Mouse (Mus musculus) hindbrain, embryonic 11.5 days (tissue): ENCODE data around the gene App. TPM values are rescaled to one million over a fixed set of nuclear protein-coding genes. Genes with fewer than 3 reads are reported as not detected.

Experiments used
- ATAC-seq: fragments of 200-750 bp; cut with Nextera tagmentation; 2 replicates; pipeline ENCODE4 v1.8.0; 2017; ENCODE audit warnings: mild to moderate bottlenecking, moderate TSS enrichment, moderate library complexity; ENCODE audit not compliant: low FRiP score
- DNase-seq: peaks from one replicate; pipeline ENCODE4 v3.0.0-alpha.2; 2015; ENCODE audit warnings: low spot score
- H3K27ac ChIP-seq: fragments of 300-500 bp; sonication (generic); 2 replicates; pipeline ENCODE4 v1.5.1; 2014; ENCODE audit warnings: mild to moderate bottlenecking, low read depth, low read length
- H3K27me3 ChIP-seq: fragments of 300-500 bp; sonication (generic); 2 replicates; pipeline ENCODE4 v1.6.1; 2014; ENCODE audit warnings: mild to moderate bottlenecking, low read length, moderate library complexity, mixed read lengths; ENCODE audit not compliant: control insufficient read depth, insufficient read depth
- H3K36me3 ChIP-seq: fragments of 300-500 bp; sonication (generic); 2 replicates; pipeline ENCODE4 v1.6.1; 2014; ENCODE audit warnings: mild to moderate bottlenecking, low read length, moderate library complexity, mixed read lengths; ENCODE audit not compliant: control insufficient read depth, insufficient read depth
- H3K4me1 ChIP-seq: fragments of 300-500 bp; sonication (generic); replicated peaks from 2 replicates; pipeline ENCODE4 v1.6.1; 2014; ENCODE audit warnings: low read length, mixed read lengths; ENCODE audit not compliant: control insufficient read depth, insufficient read depth
- H3K4me2 ChIP-seq: fragments of 300-500 bp; sonication (generic); replicated peaks from 2 replicates; pipeline ENCODE4 v1.6.1; 2014; ENCODE audit warnings: mild to moderate bottlenecking, low read depth, low read length
- H3K4me3 ChIP-seq: fragments of 300-500 bp; sonication (generic); 2 replicates; pipeline ENCODE4 v1.5.1; 2014; ENCODE audit warnings: low read depth, low read length
- H3K9ac ChIP-seq: fragments of 300-500 bp; sonication (generic); 2 replicates; pipeline ENCODE4 v1.6.1; 2014; ENCODE audit warnings: low read depth, low read length
- H3K9me3 ChIP-seq: fragments of 300-500 bp; sonication (generic); 2 replicates; pipeline ENCODE4 v1.6.1; 2016; ENCODE audit warnings: low read length; ENCODE audit not compliant: control insufficient read depth
- whole genome bisulfite sequencing: fragments of 180-500 bp; shearing (Covaris S2); extraction: QIAGEN DNeasy Blood & Tissue Kit; methylation state at CpG from one replicate; pipeline ENCODE4 v1.1.7; 2014; 5-methylcytosine and 5-hydroxymethylcytosine counted together
- polyA plus RNA-seq: library from polyadenylated mRNA; unstranded; fragments of >200 nt; fragmentation: Nextera tagmentation; extraction: Ambion mirVana; gene quantifications from 2 replicates; pipeline ENCODE4 v1.2.1, GENCODE M21; 2014

Gene App
- polyA plus RNA-seq, 1 experiment from 2014 or later, result 203 TPM

DNA sequence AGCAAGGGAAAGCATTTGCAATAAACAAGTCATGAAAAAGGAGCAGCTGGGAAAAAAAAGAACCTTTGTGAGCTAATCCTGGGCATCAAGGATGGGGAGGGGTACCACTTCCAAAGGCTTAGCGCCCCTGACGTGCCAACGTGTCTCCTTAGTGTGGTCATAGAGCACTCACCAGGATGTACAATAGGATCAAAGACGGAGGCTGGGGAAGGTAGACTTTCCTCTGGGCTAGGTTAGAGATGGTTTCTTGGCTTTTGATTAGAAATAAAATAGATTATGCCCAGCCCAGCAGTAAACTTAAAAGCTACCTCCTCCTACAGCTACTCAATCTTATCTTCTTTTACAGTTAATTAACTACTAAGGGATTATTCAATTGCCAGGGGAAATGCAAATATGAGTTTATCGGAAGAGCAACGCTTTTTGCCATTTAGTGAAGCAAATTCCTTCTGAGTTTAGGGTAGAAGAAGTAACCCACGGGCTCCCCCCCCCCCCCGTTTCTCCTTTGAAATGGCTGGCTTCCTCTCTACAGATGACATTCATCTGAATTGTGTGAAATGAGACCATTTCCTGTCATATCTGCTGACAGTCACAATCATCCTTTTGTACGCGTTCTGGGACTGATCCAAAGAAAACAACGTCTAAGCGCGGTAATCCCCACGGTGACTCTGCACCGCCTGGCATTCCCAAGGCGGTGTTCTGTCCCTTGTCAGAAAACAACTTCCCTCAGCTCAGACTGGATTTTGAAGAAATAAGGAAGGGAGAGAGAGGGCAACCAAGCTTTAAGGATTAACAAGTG, 201.8 kb downstream of the App start:
- ATAC-seq (no peak), DNase-seq (no peak)
- H3K4me2 ChIP-seq, result no peak overlapping the region
- no peak overlapping the region for H3K27ac ChIP-seq
- no peaks in the 10 kb centered on the region for H3K27me3 ChIP-seq
- H3K9ac ChIP-seq, result no peak overlapping the region
- WGBS, result 77% methylated on average over 16 of the region's 16 CpGs
- H3K9me3 ChIP-seq, result no peaks in the 10 kb centered on the region
- H3K36me3 ChIP-seq, result no peaks in the 10 kb centered on the region
- no peaks in the 10 kb centered on the region for H3K4me1 ChIP-seq
- H3K4me3 ChIP-seq, result no peak overlapping the region

DNA sequence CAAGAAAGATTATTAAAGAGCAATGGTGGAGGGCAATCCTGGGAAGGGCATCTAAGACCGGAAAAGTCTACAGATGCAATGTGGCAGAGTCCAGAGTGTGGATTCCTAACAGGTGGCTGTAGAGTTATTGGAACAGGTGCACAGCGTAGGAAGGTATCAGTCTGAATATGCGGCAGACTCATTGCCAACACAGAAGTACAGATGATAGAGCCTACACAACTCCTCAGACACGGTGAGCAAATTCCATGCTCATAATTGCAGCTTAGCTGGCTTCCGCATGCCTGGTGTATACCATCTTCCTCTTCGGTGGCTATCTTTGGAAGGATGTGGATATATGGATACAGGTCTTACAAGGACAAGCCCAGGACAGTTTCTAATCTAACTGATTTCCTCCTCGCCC, 204.5 kb downstream of the App start:
- H3K9ac ChIP-seq, result no peak overlapping the region
- H3K9me3 ChIP-seq, result no peaks in the 10 kb centered on the region
- ATAC-seq, result no peak
- H3K4me2 ChIP-seq, result no peak overlapping the region
- H3K36me3 ChIP-seq, result no peaks in the 10 kb centered on the region
- no peak overlapping the region for H3K4me3 ChIP-seq
- no peaks in the 10 kb centered on the region for H3K27me3 ChIP-seq
- no peak overlapping the region for H3K27ac ChIP-seq
- no peaks in the 10 kb centered on the region for H3K4me1 ChIP-seq
- 96% methylated on average over 7 of the region's 7 CpGs for WGBS
- no peak for DNase-seq

DNA sequence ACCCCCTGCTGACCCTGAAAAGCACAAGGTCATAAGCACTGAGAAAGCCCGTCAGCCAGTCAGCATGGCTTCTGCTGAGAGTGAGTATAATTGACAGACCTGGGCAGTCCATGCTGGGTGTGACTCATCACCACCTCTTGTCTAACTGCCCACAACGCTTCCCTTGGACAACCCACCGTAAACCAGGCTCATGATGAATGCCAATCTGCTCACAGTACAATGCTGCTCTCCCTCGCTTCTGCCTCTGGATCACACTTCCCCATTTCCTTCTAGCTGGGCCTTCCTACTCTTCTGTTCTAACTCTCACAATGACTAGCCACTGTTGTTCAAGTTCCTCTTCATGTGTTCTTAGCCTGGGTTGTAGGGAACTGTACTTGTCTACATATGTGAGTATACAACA, 206.6 kb downstream of the App start:
- no peaks in the 10 kb centered on the region for H3K4me1 ChIP-seq
- H3K9me3 ChIP-seq, result no peaks in the 10 kb centered on the region
- H3K27me3 ChIP-seq, result no peaks in the 10 kb centered on the region
- H3K4me3 ChIP-seq, result no peak overlapping the region
- WGBS, result 61% methylated on average over 4 of the region's 4 CpGs
- ATAC-seq (peak; percentile 63; the same call in 1 of the 2 replicates), DNase-seq (no peak)
- peak overlapping the region; percentile 38 for H3K27ac ChIP-seq
- H3K4me2 ChIP-seq, result no peak overlapping the region
- no peak overlapping the region for H3K9ac ChIP-seq
- H3K36me3 ChIP-seq, result no peaks in the 10 kb centered on the region; the same call in 1 of the 2 replicates

DNA sequence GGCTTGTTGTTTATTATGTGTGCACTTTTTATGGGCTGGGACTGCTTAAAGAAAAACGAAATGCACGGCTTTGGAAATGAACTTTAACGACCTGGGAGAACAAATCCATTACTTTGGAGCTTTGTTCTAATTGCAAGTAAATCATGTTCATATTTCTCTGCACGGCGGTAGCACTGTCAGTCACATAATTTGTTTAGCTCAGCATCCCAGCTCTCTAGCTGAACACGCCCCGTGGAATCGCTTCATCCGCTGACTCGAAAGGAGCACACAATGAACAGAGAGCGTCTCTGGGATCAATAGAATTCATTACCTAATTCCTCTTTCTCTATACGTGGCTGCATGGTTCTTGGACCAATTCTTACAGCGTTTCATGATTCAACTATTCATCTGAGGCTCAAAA, 207.5 kb downstream of the App start:
- Histone ChIP-seq H3K4me3 (no peak overlapping the region), H3K4me1 (no peaks in the 10 kb centered on the region), H3K27ac (peak overlapping the region; percentile 67; the same call in 1 of the 2 replicates), H3K36me3 (no peaks in the 10 kb centered on the region; the same call in 1 of the 2 replicates), H3K9me3 (no peaks in the 10 kb centered on the region), H3K4me2 (no peak overlapping the region), H3K9ac (no peak overlapping the region), H3K27me3 (no peaks in the 10 kb centered on the region)
- ATAC-seq, result no peak
- WGBS, result 78% methylated on average over 13 of the region's 13 CpGs
- DNase-seq, result no peak

DNA sequence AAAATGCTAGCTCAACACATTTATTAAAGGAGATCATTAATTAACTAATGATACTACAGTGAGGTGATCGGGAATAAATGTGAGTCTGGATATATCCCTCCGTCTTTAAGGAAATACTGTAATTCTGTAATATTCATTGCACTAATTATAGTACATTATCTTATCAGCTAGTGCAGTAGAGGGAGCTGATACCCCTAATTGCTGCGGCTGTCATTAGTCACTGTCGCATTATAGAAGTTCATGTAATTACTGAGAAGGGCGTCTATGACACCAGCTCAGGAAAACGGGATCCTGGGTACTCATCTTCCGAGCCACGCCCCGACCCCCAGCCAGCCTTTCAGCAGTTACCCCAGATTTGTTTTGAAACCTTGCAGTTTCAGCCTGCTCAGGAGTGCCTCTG, 209.6 kb downstream of the App start:
- no peak overlapping the region for H3K4me3 ChIP-seq
- H3K9ac ChIP-seq, result no peak overlapping the region
- no peaks in the 10 kb centered on the region for H3K27me3 ChIP-seq
- H3K4me2 ChIP-seq, result no peak overlapping the region
- WGBS, result 88% methylated on average over 9 of the region's 9 CpGs
- H3K36me3 ChIP-seq, result no peaks in the 10 kb centered on the region; the same call in 1 of the 2 replicates
- H3K4me1 ChIP-seq, result no peaks in the 10 kb centered on the region
- no peak for DNase-seq
- H3K9me3 ChIP-seq, result no peaks in the 10 kb centered on the region
- H3K27ac ChIP-seq, result no peak overlapping the region
- ATAC-seq, result no peak

DNA sequence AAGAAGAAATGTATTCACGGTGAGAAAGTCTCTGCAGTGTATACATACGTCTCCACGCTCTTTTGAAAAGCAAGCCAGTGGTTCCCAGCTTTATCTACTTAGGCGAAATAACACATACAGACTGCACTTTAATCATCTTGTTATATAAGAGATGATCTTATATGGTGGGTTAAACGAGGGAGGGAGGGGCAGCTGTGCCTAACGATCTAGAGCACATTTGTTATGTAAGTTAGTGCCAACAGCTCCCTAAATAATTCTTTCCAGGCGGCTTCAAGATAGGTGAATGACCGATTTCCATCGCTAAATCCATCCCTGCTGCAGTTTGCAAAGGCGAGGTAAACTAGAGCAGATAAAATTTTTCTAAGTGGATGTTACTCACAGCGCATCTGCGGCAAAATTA, 210.0 kb downstream of the App start:
- DNase-seq (no peak), ATAC-seq (no peak)
- H3K27ac ChIP-seq, result no peak overlapping the region
- no peaks in the 10 kb centered on the region for H3K27me3 ChIP-seq
- H3K9me3 ChIP-seq, result no peaks in the 10 kb centered on the region
- no peak overlapping the region for H3K4me2 ChIP-seq
- H3K4me3 ChIP-seq, result no peak overlapping the region
- no peak overlapping the region for H3K9ac ChIP-seq
- H3K36me3 ChIP-seq, result no peaks in the 10 kb centered on the region; the same call in 1 of the 2 replicates
- no peaks in the 10 kb centered on the region for H3K4me1 ChIP-seq
- 93% methylated on average over 12 of the region's 12 CpGs for WGBS

DNA sequence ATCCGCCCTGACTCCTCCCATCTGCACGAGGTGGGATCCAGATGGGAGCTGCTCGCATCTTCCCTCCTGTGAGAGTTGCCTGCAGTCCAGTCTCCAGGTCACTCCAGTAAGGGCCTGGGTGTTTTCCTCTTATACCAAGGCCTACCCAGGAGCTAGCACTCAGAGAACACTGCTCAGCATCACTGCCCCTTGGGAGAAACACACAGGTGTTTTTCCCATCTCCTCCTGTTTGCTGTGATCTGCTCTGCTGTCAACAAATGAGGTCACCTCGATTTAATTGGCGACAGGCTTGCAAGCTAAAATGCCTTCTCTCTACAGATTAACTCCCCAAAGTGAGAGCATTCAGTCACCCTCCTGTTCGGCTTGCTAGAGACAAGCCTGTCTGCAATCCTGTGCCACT, 216.3 kb downstream of the App start:
- no peaks in the 10 kb centered on the region for H3K9me3 ChIP-seq
- no peak for ATAC-seq
- no peaks in the 10 kb centered on the region for H3K27me3 ChIP-seq
- H3K27ac ChIP-seq, result no peak overlapping the region
- no peaks in the 10 kb centered on the region for H3K4me1 ChIP-seq
- WGBS, result 60% methylated on average over 6 of the region's 6 CpGs
- no peak overlapping the region for H3K4me2 ChIP-seq
- H3K36me3 ChIP-seq, result no peaks in the 10 kb centered on the region; the same call in 1 of the 2 replicates
- DNase-seq, result no peak
- H3K9ac ChIP-seq, result no peak overlapping the region
- no peak overlapping the region for H3K4me3 ChIP-seq

DNA sequence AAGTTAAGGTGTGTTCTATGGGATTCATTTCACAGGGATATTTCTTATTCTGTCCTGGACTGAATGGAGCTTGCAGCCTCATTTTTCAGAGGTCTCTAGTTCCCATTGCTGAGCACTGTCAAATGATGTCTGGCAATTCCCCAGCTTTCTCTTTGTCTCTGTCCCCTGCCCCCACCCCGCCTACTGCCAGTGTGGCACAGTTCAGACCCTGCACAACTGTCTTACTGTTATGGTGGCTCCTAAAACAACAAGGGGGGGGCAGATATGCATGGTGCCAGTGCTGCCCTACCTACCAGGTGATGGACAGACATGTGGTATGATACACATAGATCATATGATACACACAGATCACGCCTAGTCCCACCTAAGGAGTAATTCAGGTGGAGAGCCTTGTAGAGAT, 216.9 kb downstream of the App start:
- ATAC-seq (no peak), DNase-seq (no peak)
- no peak overlapping the region for H3K9ac ChIP-seq
- H3K4me3 ChIP-seq, result no peak overlapping the region
- H3K4me2 ChIP-seq, result no peak overlapping the region
- no peaks in the 10 kb centered on the region for H3K9me3 ChIP-seq
- H3K36me3 ChIP-seq, result no peaks in the 10 kb centered on the region; the same call in 1 of the 2 replicates
- H3K4me1 ChIP-seq, result no peaks in the 10 kb centered on the region
- 87% methylated on average over 2 of the region's 2 CpGs for WGBS
- no peak overlapping the region for H3K27ac ChIP-seq
- no peaks in the 10 kb centered on the region for H3K27me3 ChIP-seq

DNA sequence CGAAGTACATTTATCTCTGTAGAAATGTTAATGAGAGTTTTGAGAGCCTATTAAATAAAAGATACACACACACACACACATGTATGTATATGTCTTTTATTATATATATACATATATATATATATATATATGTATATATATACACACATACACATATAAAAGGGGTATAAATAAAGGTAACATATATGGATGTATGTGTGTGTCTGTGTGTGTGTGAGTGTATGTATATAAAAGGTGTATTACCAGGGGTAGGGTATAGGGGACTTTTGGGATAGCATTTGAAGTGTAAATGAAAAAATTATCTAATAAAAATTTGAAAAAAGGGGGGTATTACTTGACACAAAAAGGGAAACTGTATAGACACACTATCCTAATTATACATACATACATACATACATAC, 217.7 kb downstream of the App start:
- Histone ChIP-seq H3K4me3 (no peak overlapping the region), H3K27ac (no peak overlapping the region), H3K4me2 (no peak overlapping the region), H3K9ac (no peak overlapping the region), H3K9me3 (no peaks in the 10 kb centered on the region), H3K4me1 (no peaks in the 10 kb centered on the region), H3K27me3 (no peaks in the 10 kb centered on the region), H3K36me3 (no peaks in the 10 kb centered on the region)
- 84% methylated on average over 1 of the region's 1 CpGs for WGBS
- DNase-seq (no peak), ATAC-seq (peak; percentile 55)
